Mouse (Mus musculus) mesoderm, embryonic 11.5 days (tissue): Measurements from ENCODE around the gene Tex14.
"Not testable (repeated sequence)": the region's sequence is repeated elsewhere in the genome, so short reads cannot be mapped to it uniquely, and the experiment has no call there.

Experiments
- DNase-seq: peaks from one replicate; pipeline ENCODE4 v3.0.0-alpha.2; 2012; ENCODE audit warnings: low read depth, low spot score

Tex14 gene

DNA sequence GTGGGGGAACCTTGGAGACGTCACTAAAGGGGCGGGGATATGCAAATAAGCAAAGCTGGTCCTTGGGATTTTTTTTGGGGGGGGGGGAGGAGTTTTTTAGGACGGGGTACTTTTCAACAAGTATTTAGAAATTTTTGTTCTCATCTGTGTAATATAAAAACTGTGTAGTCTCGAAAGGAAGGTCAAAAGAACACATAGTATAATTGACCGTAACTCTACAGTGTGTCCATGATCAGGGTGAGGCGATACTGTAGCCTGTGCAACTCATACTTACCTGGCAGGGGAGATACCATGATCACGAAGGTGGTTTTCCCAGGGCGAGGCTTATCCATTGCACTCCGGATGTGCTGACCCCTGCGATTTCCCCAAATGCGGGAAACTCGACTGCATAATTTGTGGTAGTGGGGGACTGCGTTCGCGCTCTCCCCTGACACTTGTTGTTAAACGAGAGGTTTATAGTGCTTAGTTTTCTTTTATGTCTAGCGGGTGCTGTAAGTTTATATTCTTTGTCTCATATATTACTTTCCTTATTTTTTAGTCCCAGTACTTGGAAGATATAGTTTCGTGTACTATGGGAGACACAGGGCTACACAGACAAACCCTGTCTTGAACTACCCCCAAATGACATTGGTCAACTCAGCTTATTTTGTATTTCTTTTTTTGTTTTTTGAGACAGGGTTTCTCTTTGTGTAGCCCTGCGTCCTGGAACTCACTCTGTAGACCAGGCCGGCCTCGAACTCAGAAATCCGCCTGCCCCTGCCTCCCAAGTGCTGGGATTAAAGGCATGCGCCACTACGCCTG lies 21.8 kb downstream of the Tex14 start:
- DNase-seq, result peak; percentile 91

DNA sequence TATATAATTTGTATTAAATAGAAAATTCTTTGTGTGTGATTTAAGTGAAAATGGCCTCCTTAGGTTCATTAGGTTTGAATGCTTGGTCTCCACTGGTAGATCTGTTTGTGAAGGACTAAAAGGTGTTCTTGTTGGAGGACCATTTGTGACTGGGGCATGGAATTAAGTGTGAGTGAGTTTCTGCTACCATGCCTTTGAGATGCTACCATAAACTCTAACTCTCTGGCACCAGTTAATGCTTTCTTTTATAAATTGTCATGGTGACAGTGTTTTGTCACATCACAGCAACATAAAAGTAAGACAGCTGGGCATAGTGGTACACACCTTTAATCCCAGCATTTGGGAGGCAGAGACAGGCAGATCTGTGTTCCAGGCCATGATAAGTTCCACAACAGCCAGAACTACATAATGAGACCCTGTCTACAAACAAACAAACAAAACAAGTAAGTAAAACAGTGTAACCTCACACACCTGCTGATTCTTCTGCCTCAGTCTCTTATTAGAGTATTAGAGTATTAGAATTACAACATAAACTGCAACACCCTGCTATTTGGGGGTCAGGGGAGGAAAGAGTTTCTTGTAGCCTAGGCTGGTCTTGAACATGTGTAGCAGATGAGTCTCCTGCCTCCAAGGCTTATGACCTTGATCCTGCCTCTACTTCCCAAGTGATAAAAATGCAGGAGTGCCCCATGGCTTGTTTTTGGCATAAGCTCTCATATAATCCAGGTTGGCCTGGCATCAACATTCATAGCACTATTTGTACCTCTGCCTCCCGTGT lies 22.6 kb downstream of the Tex14 start:
- DNase-seq, result peak; percentile 25

DNA sequence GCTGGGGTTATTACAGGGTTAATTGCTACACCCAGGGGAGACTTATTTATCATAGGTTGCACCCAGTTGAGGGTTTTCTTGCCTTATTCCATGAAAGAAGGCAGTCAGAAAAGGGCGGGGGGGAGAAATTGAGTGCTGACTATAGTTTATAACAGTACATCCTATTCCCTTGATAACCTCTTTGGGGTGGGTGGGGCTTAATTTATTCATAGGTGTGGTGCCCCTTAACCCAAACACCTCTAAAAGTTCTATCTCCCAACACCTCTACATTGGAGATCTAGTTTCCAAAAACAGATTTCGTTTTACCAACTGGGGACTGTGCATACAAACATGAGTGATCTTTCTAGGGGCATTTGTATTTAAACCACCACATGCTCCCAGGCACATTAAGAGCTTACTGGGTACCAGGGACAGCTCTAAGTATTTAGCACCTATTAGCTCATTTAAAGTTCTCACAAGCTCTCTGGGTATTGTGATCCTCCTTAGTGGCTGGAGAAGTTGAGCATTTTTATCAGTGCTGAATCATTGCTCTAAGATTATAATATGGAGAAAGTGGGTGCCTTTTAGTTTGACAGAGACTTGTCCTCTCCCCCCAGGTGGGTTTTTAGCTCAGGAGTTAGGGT lies 23.3 kb downstream of the Tex14 start:
- DNase-seq, result no peak

DNA sequence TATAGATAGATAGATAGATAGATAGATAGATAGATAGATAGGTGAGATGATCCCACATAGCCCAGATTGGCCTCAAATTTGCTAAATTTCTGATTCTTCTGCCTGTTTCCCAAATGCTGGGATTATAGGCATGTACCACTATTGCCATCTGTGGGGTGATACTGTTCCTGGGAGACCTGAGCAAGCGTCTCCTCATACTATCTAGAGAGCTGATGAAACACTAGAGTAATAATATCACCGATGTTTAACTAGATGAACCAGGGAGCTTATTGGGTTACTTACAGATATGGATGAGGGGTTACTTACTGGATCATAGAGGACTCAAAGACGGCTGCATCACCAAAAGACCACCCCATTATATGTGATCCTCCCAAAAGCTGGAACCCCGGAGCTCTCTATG lies 24.5 kb downstream of the Tex14 start:
- DNase-seq, result no peak

DNA sequence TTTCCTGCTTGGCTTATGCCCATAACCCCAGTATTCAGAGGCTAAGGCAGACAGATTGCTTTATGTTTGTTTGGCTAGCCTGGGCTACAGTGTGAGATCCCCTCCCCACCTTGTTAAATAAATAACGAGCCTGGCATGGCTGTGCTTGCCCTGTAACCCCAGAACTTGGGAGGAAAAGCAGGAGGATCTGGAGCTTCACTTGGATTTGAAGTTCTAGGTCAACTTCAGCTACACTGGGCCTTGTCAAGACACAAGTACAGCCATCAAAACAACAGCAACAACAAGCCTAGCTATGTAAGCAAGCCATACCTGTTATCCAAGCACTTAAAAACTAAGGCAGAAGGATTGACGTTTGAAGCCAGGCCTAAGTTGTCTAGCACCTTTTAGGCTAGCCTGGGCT lies 25.5 kb downstream of the Tex14 start:
- DNase-seq, result no peak

DNA sequence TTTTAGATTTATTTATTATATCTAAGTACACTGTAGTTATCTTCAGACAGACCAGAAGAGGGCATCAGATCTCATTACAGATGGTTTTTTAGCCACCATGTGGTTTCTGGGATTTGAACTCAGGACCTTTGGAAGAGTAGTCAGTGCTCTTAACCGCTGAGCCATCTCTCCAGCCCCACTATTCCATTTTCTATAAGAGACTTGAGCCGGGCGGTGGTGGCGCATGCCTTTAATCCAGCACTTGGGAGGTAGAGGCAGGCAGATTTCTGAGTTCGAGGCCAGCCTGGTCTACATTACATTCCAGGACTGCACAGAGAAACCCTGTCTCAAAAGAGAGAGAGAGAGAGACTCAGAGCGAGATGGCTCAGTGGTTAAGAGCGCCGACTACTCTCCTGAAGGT lies 26.9 kb downstream of the Tex14 start:
- DNase-seq, result not testable (repeated sequence)

DNA sequence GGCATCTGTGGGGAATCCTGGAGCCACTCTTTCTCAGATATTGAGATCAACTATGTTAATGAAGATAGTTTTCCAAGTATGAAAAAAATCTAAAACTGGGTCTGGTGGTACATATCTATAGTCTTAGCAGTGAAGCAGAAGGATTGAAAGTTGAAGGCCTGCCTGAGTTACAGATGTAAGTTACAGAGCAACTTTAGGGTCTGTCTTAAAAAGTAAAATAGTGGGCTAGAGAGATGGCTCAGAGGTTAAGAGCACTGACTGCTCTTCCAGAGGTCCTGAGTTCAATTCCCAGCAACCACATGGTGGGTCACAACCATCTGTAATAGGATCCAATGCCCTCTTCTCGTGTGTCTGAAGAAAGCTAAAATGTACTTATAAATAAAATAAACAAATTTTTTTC lies 27.6 kb downstream of the Tex14 start:
- no peak for DNase-seq

DNA sequence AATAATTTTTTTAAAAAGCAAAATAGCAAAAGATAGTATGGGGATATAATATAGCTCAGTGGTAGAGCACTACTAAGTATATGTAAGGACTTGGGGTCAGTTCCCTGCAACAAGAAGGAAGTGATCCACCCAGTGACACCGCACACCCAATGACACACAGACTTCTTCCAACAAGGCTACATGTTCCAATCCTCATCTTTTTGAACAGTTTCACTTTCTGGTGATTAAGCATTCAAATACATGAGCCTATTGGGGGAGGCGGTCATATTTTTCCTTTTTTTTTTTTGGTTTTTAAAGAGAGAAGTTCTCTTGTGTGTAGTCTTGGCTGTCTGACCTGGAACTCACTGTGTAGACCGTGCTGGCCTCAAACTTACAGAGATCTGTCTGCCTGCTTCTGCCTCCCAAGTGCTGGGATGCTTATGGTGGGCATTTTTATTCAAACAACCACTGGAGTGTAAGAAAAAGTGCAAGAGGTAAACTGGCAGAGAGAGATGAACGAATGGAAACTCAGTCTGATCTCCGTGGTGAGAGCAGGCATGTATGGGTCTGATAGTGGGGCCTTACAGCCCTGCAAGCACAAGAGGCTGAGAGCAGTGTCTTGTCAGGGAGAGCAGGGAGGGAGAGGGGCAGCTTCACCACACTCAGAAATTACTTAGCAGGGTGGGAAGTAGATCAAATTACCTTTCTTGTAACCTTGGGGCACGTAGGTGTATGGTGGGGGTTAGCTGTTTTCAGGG lies 28.2 kb downstream of the Tex14 start:
- no peak for DNase-seq

DNA sequence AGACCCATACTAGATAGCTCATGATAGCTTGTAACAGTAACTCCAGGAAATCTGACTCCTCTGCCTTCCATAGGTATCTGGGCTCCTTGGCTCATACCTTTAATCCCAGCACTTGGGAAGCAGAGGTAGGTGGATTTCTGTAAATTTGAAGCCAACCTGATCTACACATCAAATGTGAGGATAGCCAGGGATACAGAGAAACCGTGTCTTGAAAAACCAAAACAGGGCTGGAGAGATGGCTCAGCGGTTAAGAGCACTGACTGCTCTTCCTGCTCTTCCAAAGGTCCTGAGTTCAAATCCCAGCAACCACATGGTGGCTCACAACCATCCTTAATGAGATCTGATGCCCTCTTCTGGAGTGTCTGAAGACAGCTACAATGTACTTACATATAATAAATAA lies 30.2 kb downstream of the Tex14 start:
- DNase-seq, result not testable (repeated sequence)

DNA sequence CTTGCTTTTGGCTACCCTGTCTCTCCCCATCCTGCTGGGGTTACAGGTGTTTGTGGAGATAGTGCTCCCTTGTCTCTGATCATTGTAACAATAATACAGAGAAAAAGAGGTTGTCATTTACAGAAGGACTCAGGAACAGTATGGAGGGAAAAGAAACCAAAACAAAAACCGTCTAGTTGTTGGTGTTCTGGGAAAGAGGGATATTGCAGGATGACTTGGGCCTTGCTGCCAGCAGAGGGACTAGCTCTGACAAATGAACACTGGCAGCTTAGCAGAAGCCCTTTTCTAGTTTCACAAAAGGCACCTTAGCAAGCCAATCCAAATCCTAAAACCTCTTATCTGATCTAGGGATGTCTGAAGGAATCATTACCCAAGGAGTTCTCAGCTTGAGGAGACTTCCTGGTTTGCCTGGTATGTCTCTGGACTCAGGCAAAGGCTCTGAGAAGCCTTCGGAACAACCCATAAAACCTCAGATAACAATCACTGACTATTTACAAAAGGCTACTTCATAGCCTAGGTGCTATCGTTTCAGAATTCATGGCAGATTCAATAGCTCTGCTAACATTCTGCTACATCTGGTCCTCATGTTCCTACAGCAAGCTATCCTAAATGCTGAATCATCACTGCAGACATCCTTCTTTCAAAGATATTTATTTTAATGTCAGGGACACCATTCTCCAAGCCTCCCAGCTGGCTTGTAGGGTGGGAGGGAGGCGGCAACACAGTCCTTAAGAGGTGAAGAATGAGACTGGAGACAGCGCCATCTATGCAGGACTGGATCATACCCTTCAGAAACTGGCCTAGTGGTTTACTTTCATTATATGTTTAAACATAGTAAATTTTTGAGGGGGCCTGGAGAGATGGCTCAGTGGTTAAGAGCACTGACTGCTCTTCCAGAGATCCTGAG lies 31.7 kb downstream of the Tex14 start:
- no peak for DNase-seq

DNA sequence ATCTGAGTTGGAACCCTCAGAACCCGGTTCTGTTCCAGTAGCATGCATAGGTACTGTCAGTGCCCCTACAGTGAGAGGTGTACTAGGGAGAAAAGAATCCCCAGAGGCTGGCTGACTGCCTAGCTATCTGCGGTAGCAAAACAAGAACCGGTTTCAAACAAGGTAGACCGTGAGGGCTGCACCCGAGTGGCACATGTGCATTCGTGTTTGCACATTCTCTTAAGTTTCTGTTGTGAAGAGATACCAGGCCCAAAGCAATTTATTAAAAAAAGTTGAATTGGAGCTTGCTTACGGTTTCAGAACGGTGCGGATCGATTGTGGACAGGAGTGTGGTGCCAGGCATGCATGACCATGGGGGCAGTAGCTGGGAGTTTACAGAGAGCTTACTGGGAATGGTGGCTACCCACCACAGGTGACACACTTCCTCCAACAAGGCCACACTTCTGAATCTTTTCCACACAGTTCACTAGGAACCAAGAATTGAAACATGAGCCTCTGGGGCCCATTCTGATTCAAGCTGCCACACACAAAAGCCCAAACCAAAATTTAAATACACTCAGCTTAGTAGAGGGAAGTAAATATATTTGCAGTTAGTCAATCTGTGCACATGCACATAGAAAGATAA lies 35.0 kb downstream of the Tex14 start:
- DNase-seq, result no peak

DNA sequence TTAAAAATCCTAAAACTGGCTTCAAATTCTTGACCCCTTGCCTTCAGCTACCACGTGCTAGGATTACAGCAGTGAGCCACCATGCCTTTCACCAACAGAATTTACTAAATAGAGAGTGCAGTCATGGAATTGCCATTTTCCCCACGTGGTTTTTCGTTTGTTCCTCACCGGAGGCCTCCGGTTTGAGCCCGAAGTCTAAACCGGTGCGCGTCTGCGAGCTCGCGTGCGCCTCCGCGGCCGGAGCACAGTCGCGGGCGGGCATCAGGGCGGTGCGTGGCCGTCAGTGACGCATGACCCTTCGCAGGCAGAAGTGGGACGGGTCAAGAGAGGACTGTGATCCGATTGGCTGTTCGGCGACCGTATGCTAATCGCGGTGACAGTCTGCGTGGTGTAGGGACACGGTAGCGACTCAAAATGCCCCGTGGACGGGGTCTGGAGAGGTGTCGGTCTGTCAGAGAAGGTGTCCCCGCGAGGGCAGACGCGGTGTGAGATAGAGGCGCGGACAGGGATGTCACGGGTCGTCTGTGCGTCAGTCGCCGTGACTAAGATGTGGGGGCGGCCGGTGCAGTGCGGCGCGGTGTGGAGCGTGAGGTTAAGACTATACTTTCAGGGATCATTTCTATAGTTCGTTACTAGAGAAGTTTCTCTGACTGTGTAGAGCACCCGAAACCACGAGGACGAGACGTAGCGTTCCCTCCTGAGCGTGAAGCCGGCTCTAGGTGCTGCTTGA lies 37.9 kb downstream of the Tex14 start:
- DNase-seq, result peak; percentile 66

DNA sequence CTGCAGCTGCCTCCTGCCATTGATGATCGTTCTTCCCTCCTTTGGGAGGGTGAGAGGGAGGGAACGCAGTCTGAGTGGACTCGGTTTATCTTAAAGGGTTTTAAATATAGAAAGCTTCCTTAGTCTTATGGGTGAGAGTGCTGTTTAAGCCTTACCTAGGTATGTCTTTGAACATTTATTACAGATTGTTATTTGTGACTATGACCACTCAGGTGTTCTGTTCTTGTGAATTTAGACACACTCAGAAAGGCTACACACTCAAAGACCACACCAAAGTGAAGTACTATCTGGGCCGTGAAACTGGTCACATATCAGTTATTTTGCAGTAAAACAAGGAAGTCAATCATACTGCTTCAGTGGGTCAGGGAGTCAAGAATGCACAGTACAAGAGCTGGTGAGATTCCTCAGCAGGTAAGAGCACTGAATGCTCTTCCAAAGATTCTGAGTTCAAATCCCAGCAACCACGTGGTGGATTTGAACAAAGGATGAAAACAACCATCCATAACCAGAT lies 38.6 kb downstream of the Tex14 start:
- peak; percentile 85 for DNase-seq

DNA sequence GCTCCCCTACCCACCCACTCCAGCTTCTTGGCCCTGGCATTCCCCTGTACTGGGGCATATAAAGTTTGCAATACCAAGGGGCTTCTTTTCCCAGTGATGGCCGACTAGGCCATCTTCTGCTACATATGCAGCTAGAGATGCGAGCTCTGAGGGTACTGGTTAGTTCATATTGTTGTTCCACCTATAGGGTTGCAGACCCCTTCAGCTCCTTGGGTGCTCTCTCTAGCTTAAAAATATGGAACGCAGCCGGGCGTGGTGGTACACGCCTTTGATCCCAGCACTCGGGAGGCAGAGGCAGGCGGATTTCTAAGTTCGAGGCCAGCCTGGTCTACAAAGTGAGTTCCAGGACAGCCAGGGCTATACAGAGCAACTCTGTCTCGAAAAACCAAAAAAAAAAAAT lies 39.2 kb downstream of the Tex14 start:
- DNase-seq, result not testable (repeated sequence)

DNA sequence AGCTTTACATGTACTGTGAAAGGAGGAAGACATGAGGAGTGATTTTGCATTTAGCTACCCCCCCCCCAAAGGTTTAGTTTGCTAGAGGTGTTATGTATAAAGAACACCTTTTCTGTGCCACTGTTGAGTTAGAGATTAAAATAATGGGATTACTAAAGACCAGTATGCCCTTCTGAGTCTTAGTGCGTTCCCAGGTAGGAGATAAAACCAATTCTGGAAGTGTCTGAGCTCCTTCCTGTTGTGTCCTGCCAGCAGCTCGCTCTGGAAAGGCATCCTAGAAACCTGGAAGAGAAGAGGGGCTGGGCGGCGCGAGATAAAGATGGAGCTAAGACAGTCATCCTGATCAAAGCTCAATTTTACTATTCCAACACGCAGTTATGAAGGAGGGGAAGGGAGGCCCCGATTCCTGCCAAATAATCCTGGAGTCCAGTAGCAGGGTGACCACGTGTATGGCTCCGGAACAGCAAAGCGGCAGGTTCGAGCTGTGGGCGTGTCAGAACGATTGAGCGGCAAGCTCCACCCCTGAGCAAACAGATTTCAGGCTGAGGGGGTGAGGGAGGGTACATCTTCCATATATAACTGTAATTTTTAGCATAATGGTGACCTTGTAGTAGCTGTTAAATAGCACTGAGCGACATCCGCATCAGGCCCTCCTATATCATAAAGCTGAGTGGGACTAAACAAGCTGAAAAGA lies 40.0 kb downstream of the Tex14 start:
- no peak for DNase-seq

DNA sequence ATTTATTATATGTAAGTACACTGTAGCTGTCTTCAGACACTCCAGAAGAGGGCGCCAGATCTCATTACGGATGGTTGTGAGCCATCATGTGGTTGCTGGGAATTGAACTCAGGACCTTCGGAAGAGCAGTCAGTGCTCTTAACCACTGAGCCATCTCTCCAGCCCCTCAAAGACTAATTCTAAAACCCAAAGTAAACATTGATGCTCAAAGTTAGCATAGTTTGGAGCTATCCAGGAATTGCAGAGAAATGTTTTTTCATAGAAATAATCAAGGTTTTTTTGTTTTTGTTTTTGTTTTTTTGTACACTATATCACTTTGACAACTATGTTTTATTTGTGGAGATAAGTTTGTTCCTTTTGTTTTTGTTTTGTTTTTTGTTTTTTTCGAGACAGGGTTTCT lies 40.7 kb downstream of the Tex14 start:
- not testable (repeated sequence) for DNase-seq

DNA sequence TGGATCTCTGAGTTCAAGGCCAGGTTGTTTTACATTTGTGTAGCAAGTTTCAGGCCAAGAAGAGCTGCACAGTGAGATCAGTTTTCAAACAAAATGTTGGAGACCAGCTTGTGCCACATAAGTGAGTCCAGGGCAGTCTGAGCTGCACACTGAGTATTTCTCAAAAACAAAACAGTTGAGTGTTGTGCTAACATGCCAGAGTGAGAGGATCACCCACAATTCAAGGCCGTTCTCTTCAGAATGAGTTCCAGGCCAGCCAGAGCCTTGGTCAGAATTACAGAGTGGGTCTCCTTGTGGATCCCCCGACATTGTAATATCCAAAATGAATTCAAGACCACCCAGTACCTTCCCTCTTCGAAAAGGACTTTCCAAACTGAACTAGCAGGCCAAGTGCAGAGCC lies 41.3 kb downstream of the Tex14 start:
- no peak for DNase-seq

DNA sequence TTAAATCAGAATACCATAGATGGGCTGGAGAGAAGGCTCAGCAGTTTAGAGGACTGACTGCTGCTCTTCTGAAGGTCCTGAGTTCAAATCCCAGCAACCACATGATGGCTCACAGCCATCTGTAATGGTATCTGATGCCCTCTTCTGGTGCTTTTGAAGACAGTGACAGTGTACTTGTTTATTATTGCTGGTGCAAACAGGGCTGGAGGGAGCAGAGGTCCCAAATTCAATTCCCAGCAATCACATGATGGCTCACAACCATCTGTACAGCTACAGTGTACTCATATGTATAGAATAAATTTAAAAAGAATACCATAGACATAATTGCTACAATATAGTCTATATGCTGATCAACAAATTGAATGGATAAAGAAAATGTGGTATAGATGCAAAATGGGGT lies 42.6 kb downstream of the Tex14 start:
- DNase-seq, result no peak

DNA sequence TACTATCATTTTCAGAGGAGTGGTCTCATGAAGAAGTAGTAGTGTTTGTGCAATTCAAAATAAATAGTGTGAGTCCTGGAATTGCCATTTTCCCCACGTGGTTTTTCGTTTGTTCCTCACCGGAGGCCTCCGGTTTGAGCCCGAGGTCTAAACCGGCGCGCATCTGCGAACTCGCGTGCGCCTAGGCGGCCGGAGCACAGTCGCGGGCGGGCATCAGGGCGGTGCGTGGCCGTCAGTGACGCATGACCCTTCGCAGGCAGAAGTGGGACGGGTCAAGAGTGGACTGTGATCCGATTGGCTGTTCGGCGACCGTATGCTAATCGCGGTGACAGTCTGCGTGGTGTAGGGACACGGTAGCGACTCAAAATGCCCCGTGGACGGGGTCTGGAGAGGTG lies 43.2 kb downstream of the Tex14 start:
- peak; percentile 75 for DNase-seq
